Mouse (Mus musculus) spleen, embryonic (tissue): ENCODE measurements at regions not wholly inside any gene's neighbourhood (a gene's known extent, or its start where the extent isn't known, plus 50 kb on each side); places are given as distances from the start of the nearest gene placed in this dataset.

Source experiments
- CTCF ChIA-PET: fragments of 350-600 bp; sonication (Branson Sonifier 250); formaldehyde crosslinking; loops from one replicate; lab custom pipeline; 2022; lab: Charles Lee

DNA sequence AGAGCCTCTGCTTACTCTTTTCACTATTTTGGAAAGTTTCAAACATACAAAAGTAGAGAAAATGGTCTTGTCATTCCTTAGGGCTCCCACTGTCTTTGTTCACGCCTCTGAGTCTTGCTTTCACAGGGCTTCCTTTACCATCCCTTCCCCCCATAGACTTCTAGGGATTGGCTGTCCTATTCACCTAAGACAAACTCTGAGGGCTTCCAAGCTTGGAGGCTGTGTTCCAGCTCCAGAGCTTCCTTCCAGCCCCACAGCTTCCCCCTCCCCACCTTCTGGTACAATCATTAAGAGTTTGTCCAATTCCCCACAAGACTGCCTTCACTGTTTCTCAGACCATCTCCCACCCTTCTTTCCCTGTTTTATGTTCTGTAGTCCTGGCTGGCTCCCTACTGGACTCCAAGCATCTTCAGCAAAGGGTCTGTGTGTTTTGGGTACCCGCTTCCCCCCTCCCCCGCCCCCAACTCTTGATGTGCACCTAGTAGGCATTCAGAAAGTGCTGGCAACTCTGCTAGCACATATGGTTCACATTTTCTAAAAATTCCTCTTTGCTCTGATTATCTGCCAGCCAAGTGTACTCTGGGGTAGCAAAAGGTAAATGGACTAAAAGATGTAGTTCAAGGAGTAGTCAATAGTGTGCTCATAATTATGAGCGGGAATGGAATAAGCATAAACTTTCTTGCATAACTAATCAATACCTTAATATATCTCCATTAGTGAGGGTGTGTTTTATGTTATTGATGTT is 344.0 kb downstream of the Slc4a3 start:
- CTCF ChIA-PET = no interaction called here

DNA sequence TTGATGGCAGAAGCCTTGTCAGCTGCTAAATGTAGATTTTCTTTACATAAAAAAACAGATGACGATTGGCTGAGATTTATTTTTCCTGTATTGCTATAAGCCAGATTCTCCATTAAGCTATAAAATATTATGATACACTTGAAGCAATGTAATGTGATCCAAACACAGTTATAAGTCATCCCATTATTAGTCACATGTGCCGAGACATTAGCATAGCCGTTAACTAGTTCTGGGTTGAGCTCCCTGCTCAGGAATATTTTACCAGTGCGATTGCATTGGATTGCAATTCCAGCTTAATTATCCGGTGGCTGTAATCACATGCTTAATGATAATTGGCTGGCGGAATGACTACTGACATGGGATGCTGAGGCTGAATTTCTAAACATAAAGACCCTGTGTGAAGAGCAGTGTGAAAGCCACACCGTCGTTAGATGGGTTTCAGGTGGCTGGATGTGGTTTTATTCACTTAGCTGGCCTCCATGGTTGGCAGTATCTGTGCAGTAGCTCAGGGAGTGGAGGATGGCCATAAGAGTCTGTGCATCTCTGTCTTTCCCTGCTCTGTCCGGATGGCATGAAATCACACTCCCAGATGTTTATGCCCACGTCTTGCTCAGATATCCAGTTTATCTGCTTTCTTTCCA is 344.7 kb downstream of the Slc4a3 start:
- CTCF ChIA-PET = no interaction called here

DNA sequence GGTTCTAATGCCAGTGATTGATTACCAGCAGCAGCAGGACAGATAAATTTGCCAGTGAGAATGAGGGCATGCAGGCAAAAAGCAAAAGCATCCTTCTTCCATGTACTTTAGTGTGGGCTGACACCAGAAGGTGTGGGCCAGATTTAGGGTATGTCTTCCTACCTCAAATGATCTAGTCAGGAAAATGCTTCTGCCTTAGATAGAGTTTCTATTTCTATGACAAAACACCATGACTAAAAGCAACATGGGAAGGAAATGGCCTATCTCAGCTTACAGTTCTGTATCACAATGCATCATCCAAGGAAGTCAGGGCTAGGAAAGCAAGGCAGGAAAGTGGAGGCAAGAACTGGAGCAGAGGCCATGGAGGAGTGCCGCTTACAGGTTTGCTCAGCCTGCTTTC is 349.5 kb downstream of the Slc4a3 start:
- CTCF ChIA-PET = no interaction called here

DNA sequence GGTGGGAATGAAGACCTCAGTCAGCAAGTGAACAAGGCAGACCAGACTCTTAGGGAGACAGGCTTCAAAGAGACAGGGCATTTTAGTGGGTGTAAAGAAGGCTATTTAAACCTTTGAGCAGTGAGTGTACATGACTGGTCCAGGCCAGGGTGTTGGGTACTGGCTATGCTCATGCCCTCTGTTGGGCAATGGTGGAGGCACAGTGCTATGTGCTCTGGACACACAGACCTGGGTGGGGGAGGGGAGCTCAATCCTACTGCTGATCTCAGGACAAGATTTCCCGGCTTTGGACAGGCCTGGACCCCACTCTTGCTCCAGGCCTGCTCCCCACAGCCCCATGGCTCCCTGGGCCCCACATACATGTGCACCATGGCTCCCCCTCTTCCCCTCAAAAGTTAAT is 355.1 kb downstream of the Slc4a3 start:
- CTCF ChIA-PET = no interaction called here

DNA sequence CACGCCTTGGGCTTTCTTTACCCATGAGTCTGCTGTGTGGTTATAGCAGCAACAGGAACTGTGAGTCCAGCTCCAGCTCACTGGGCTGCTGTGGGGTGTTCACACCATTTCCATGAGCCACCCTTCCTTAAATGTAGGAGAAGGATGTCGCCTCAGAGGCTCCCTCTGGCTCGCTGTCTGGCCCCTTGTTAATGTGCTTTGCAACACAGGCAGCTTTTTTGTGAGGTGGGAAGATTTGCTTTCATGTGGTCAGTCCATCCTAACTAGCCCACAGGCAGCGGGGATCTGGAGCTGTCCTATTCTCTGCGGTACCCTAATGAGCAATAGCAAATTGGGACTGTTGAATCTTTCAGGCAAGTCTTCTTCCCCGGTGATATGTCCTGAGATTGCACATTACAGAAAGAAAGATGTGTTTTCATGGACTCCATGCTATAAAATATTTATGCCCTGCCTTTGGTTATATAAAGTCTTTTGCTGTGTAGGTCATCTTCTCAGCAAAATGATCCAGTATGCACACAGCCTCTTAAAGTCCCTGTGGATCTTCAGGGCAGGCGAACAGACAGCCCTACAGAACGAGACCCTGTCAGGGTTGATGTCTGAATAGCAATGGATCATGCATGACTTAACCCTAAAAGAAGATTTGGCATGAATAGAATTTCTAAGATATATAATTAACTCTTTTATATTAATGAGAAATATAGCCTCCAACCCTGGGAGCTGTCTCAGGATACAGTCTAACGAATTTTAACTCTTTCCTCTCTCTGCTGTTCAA is 359.8 kb downstream of the Slc4a3 start:
- CTCF ChIA-PET = no interaction called here

DNA sequence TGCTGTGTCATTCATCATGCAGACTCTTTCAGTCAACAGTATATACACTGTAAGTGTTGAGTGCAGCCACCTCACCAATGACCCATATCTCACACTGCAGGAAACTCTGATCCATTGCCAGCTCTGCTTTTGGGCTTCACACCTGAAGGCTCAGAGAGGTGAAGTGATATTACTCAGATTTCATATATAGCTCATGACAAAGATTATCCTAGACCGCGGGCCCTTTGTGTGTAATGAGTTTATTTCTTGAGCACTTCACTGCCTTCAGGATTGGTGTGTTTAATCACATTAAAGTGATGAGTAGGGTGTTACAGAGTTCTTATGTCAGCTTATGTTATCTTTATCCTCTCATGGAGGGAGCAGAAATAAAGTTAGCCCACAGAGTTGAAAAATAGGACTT is 369.2 kb downstream of the Slc4a3 start:
- CTCF ChIA-PET = no interaction called here

DNA sequence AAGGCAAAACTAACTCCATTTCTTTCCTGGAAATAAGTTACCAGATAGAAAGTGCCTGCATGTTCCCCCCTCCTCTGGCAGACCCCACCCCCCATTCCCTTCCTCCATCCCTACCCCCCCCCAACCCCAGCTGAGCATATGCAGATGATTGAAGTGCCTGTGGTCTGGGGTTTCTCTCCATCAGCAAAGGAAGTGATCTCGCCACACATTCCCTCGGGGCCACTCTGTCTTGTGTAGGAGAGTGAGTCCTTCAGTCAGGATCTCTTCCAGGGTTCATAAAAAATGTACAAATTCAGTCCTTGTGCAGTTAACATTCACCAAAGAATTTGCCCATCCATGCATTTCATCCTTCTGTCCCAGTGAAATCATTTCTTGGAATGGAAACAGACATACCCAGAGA is 370.1 kb downstream of the Slc4a3 start:
- CTCF ChIA-PET = no interaction called here

DNA sequence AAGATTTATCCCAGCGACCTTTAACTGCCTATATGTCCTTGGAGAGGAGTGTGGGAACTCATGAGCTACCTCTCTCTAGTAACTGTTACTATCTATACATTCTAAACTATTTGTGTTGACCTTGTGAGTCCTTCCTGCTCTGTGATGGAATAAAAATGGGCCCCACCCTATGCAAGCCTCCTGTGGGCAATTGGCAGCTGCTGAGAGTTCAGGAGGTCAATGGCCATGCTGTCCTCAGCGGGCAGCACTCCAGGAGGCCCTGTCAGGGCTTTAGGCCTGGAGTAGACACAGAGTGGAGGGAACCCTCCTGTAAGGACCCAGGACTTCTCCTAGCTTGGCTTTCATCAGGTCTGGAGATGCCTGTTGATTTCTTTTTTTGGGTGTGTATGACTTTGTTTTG is 373.1 kb downstream of the Slc4a3 start:
- CTCF ChIA-PET = no interaction called here

DNA sequence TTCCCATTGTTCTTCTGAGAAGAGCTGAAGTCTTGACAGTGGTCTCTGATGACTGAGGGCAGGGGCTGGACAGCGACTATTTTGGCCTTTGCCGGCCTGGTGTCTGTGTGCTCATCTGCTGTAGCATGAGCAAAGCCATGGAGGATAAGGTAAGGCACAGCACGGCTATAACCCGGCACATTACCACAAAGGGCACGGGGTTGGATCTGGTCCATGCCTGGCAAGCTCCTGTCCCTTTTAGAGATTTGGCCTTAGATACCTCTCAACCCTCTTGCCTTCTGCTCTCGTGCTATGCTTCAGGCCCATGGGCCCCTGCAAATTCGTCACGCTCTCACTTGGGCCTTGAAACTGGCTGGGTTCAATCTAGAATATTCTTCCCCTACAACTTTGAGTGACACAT is 379.0 kb downstream of the Slc4a3 start:
- CTCF ChIA-PET = no interaction called here

DNA sequence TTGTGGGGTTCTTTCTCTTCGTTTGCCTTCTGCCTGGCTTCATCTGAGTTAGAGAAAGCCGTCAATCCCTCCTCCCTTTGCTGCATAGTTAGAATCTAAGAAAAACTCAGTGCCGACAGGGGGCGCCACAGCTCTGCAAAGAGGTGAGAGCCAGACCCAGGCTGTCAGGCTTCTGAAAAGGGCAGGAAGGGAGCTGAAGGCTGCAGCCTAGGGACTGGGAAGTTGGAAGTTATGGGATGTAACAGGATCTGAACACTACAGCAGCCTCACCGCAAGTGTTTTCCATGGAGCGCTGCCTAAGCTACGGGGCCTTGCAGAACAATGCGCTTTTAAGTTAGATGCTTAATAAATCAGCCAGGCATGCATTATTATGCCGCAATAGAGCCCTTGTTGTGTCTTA is 379.7 kb downstream of the Slc4a3 start:
- CTCF ChIA-PET = no interaction called here

DNA sequence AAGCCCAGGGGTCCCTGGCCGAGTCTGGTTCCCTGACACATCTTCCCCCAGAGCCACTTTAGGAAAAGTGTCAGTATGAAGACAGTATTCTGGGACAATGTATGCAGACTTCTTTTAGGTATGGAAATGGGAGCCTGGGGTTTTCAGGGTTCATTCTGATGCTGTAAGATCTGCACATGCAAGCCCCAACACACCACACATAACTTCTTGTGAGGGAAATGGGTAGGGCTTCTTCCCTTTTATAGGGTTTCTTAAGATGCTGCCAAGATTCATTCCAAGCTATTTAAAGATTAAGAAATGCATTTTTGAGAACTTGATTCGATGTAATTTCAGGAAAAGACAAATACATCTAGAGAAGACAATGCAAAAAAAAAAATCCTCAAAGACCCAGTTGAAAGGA is 385.8 kb downstream of the Slc4a3 start:
- CTCF ChIA-PET = no interaction called here

DNA sequence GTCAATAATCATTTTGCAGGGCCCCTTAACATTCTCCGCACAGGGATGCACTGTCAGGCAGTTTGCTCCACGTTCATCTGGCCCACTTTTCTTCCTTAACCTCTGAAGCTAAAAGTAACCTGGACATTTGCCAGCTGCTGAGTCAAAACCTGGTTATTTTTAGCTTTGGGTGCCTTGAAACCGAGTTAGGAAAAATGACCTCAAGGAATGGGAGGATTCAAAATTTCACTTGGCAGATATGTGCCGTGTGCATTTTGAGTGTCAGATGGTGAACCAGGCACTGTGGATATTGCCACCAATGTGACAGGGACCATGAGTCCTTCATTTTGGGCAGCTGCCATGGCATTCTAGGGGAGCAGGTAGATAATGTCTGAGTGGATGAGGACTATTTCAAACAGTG is 387.8 kb downstream of the Slc4a3 start:
- CTCF ChIA-PET = no interaction called here

DNA sequence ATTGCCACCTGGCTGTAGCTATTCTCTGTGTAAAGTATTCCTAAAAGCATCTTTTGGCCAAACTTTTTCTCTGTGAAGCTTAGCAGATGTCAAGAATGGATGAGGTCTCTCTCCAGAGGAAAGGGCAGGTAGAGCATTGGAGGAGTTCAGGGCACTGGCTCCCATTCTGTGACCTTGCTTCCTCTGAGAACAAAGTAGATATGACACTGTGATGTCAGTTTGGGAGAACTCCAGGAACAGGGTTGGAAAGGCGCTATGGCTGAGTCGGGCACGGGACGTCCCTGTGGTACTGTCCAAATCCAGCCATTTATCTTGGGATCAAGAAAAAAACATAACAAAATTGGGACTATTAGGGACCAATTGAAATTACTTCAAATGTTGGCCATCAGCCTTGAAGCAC is 388.7 kb downstream of the Slc4a3 start:
- CTCF ChIA-PET = no interaction called here

DNA sequence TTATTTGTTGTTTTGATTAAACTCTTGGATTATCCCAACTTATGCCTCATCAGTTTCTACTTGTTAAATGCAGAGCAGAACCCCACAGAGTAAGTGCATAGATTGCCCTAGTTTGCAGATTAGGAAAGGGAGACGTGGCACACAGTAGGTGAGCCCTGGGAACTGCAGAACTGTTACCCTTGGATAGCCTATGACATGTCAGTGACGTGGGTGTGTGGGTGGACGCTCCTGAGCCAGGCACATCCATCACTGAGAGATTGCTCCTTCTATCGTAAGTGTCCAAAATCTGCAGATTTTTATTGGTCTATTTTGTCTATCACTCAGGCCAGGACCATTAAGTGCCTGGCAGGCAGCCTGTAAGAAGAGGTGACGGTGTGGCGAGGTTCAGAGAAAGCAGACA is 389.8 kb downstream of the Slc4a3 start:
- CTCF ChIA-PET = no interaction called here

DNA sequence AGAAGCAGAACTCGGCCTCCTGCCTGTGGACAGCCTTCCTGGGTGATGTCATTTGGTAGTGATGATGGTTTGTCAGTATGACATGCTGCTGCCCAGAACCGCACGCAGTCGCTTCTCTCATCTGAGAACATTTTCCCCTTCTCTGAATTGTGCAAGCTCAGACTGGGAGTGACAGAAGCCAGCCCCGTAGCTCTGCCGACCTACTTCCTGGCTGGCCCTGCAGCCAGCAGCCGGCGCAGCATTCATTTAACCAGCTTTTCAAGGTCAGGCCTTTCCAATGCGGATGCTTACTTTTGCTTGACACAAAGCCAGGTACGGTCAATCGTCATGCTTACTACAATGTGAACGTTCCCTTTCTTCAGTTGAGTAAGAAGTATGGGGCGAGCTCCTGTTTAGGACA is 390.5 kb downstream of the Slc4a3 start:
- CTCF ChIA-PET = no interaction called here

DNA sequence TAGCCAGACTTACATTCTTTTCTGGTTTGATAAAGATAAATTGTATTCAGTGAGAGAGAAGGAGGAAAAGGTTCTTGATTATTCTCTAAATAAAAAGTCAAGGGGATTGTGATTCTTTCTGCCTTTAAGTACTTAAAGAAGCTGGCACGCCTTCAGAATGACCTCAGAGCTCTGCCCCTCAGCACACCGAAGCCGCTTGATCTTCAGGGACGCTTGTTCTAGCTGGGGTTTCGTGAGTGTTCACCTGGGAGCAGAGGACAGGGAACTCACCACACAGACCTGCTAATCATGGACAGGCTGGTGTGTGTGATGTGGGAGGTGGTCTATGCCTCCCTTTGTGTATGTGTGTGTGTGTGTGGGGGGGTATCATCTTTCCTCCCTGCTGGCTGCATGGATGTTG is 391.3 kb downstream of the Slc4a3 start:
- CTCF ChIA-PET = interaction anchor here (0.6 kb wide), 1 partner anchor 17 kb away, joined by 3 read pairs; no protein-coding TSS in a partner anchor

DNA sequence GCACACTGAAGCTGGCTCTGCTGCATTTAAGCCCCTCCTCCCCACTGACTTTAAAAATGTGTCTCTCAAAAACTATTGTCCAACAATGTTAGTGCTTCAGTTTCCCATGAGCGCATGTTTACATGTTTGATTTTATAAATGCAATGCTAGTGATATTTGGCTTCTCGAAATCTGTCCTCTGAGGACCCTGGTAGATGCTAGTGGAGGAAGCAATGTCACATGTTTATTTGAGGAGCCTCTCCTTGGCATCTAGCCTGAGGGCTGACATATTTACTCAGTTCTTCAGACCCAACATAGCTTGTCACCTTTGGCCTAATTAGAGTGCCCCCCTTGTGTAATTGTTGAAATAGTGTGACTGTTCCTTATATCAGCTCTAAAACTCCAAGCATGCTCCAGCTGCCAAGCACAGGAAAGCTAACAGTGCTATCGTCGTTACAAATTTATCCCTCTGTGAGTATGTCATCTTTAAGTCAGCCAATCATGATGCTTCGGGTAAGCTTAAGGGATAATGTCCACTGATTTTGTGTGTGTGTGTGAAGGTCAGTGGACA is 400.3 kb downstream of the Slc4a3 start:
- CTCF ChIA-PET = no interaction called here

DNA sequence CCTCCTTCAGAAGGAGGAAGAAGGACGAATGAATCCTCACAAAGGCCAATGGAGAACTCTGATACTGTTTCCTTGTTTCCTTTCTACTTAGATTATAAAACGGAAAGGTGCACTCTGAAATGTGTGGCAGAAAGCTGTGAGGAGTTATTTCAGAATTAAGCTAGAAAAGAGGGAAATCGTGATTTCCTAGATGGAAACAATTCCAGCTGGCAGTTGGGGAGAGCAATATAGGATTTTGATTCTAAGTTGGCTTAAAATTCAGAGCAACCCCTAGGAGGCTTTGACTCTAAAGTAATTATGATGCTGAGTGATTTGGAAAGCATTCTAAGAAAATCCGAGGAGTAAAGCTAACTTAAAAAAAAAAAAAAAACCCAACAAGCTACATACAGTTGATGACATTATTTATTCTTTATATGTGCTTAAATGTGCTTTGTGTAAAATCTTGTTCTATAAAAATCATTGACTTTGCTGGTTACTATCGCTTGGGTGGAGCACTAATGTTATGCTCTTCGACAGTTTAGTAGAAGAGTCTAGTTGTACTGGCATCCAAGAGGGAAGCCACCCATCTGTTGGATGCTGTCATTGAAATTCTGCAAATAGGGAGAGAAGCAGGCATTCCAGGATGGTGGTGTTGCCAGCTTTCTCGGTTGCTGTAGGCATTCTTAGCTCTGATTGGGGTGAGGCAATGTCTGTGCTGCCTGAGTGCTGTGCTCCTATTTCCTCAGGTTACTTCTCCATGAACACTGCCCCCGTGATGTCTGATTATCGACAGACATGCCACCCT is 432.3 kb downstream of the Slc4a3 start:
- CTCF ChIA-PET = no interaction called here

DNA sequence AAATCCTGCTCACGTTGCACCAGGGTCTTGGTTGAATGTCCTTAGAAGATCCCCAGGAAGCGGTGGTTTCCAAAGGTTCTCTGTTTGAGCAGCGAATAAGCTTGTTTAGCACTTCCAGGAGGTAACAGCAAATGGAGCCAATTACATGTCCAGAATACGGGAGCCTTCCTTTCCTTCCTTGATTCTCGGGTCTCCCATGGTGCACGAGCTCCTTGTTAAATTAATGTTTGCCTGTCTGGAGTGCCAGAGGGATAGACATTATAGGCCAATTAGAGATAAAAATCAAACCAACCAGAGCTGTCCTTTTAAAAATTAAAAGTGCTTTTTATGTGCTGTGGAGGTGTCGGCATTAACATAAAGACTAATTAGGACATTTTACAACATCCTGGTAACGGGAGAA is 437.0 kb downstream of the Slc4a3 start:
- CTCF ChIA-PET = no interaction called here

DNA sequence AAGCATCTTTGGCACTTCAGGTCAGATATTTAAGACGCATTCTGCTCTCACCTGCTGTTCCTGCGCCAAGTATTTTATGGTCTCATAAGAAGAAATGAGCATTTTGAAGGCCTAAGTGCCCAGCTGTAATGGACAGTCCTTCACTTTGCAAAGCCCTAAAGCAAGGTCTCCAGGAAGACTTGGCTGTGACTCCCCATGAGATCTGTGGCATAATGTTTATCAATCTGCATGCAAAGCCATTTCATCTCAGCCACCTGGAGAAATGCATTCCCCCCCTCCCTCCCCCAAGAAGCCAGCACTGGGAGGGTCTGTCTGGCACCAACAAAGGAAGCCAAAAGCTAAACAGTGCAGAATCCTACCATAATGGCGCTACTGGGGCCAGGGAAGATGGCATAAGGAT is 437.4 kb downstream of the Slc4a3 start:
- CTCF ChIA-PET = no interaction called here

DNA sequence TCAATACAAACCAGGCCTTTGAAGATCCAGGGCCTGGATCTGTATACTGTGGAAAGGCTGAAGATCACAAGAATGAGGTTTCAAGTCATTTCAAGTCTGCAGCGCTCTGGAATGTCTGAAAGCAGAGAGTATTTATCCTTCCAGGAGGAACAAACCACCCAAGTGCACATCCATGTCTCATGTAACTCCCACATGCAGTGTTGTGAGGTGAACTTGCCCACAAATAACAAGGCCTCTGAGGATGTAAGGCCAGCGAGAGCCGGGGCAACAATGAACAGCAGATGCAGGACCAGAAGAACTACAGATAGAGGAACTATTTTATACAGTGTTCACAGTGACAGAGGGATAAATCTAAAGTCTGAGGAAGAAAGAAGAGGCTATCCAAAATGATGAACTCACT is 442.4 kb downstream of the Slc4a3 start:
- CTCF ChIA-PET = no interaction called here

DNA sequence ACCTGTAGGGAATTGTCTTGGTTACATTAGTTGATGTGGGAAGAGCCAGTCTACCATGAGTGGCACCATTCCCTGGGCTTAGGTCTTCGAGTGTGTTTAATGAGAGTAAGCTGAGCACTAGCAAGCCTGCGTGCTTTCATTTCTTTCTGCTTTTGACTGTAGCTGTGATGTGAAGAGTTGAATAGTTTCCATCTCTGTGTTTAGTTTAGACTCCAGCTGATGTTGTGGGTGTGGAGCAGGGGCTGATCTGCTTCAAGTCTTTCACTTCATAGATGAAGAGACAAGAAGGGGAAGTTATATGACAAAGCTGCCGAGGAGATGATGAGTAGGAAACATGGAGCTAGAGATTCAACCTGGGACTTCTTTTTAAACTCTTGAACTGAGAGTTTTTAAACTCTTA is 446.0 kb downstream of the Slc4a3 start:
- CTCF ChIA-PET = no interaction called here
